Mouse (Mus musculus) liver, embryonic 14.5 days (tissue): ENCODE measurements around the gene Rictor.

ENCODE experiments used
- CTCF ChIP-seq: IDR thresholded peaks from 2 replicates; pipeline ENCODE4 v1.5.1; 2016; ENCODE audit warnings: antibody characterized with exemption, low read depth, control low read depth
- EP300 ChIP-seq: IDR thresholded peaks from 2 replicates; pipeline ENCODE4 v1.6.1; 2016; ENCODE audit warnings: antibody characterized with exemption, low read depth

DNA sequence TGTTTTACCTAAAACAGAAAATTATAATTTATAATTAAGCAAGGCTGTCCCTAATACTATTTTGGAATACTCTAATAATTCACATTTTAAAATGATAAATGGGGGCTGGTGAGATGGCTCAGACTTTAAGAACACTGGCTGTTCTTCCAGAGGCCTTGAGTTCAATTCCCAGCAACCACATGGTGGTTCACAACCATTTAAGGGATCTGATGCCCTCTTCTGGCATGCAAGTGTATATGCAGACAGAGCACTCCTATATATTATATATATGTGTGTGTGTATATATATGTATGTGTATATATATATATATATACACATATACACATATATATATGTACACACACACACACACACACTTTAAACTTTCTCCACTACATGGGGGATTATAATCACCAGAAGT is 15.2 kb downstream of the Rictor start:
- TF ChIP-seq CTCF (peak; percentile 51), EP300 (no peak)
